Mouse (Mus musculus) midbrain, embryonic 11.5 days (tissue): ENCODE results near the gene Ctbp1. TPM values are rescaled to one million over a fixed set of nuclear protein-coding genes. Genes with fewer than 3 reads are reported as not detected.

Experiments
- ATAC-seq: fragments of 200-750 bp; cut with Nextera tagmentation; 2 replicates; pipeline ENCODE4 v1.8.0; 2017; ENCODE audit warnings: moderate TSS enrichment, moderate library complexity; ENCODE audit not compliant: low FRiP score
- DNase-seq: peaks from one replicate; pipeline ENCODE4 v3.0.0; 2015; ENCODE audit warnings: low spot score; ENCODE audit errors: missing footprints
- H3K27ac ChIP-seq: fragments of 300-500 bp; sonication (generic); 2 replicates; pipeline ENCODE4 v1.5.1; 2014; ENCODE audit warnings: low read depth, low read length
- H3K27me3 ChIP-seq: fragments of 300-500 bp; sonication (generic); 2 replicates; pipeline ENCODE4 v1.6.1; 2014; ENCODE audit warnings: mild to moderate bottlenecking, low read length, moderate library complexity, mixed read lengths; ENCODE audit not compliant: control insufficient read depth, insufficient read depth
- H3K36me3 ChIP-seq: fragments of 300-500 bp; sonication (generic); 2 replicates; pipeline ENCODE4 v1.6.1; 2014; ENCODE audit warnings: mild to moderate bottlenecking, low read length, moderate library complexity, mixed read lengths; ENCODE audit not compliant: control insufficient read depth, insufficient read depth
- H3K4me1 ChIP-seq: fragments of 300-500 bp; sonication (generic); 2 replicates; pipeline ENCODE4 v1.6.1; 2014; ENCODE audit warnings: low read length; ENCODE audit not compliant: control insufficient read depth, insufficient read depth
- H3K4me2 ChIP-seq: fragments of 300-500 bp; sonication (generic); 2 replicates; pipeline ENCODE4 v1.6.1; 2014; ENCODE audit warnings: mild to moderate bottlenecking, moderate library complexity
- H3K4me3 ChIP-seq: fragments of 300-500 bp; sonication (generic); 2 replicates; pipeline ENCODE4 v1.5.1; 2014; ENCODE audit warnings: low read depth, low read length
- H3K9ac ChIP-seq: fragments of 300-500 bp; sonication (generic); 2 replicates; pipeline ENCODE4 v1.6.1; 2014; ENCODE audit warnings: low read length
- H3K9me3 ChIP-seq: fragments of 300-500 bp; sonication (generic); 2 replicates; pipeline ENCODE4 v1.6.1; 2016; ENCODE audit warnings: low read length; ENCODE audit not compliant: control insufficient read depth
- WGBS: fragments of 180-500 bp; shearing (Covaris S2); extraction: QIAGEN DNeasy Blood & Tissue Kit; methylation state at CpG from one replicate; pipeline ENCODE4 v1.1.7; 2014; 5-methylcytosine and 5-hydroxymethylcytosine counted together
- polyA plus RNA-seq: library from polyadenylated mRNA; unstranded; fragments of >200 nt; fragmentation: Nextera tagmentation; extraction: Ambion mirVana; gene quantifications from 2 replicates; pipeline ENCODE4 v1.2.1, GENCODE M21; 2014

Gene Ctbp1
- polyA plus RNA-seq, 1 experiment from 2014 or later = 546 TPM

- ATAC-seq = no peak
- Histone ChIP-seq H3K4me3 (no peak overlapping the region), H3K4me2 (no peak overlapping the region), H3K27me3 (no peaks in the 10 kb centered on the region), H3K9me3 (no peaks in the 10 kb centered on the region), H3K27ac (no peak overlapping the region), H3K36me3 (no peaks in the 10 kb centered on the region), H3K9ac (no peak overlapping the region), H3K4me1 (peaks cover 11% of the 10 kb centered on the region)
- 74% methylated on average over 20 of the region's 20 CpGs for WGBS
- no peak for DNase-seq
Measured at GRCm38 (mm10) chr5:33218746-33219449, 55.9 kb downstream of the Ctbp1 start.

GRCm38 (mm10) chr5:33218081-33218480 lies 56.7 kb downstream of the Ctbp1 start, which contains the start of gene Spon2:
Spon2 (minus strand) TSS chr5:33218455.
- peaks cover 11% of the 10 kb centered on the region for H3K4me1 ChIP-seq
- no peaks in the 10 kb centered on the region for H3K36me3 ChIP-seq
- DNase-seq (no peak), ATAC-seq (no peak)
- H3K4me3 ChIP-seq = no peak within 1 kb of the TSS
- no peak within 1 kb of the TSS for H3K4me2 ChIP-seq
- H3K9me3 ChIP-seq = no peaks in the 10 kb centered on the region
- no peak within 1 kb of the TSS for H3K9ac ChIP-seq
- WGBS = 24% methylated on average over 5 of the region's 5 CpGs
- no peak within 1 kb of the TSS for H3K27ac ChIP-seq
- no peaks in the 10 kb centered on the region for H3K27me3 ChIP-seq

- WGBS = 61% methylated on average over 3 of the region's 3 CpGs
- Histone ChIP-seq H3K9me3 (no peaks in the 10 kb centered on the region), H3K9ac (no peak overlapping the region), H3K27ac (no peak overlapping the region), H3K4me1 (peaks cover 11% of the 10 kb centered on the region), H3K4me3 (no peak overlapping the region), H3K36me3 (no peaks in the 10 kb centered on the region), H3K4me2 (no peak overlapping the region), H3K27me3 (no peaks in the 10 kb centered on the region)
- DNase-seq = no peak
- no peak for ATAC-seq
Measured at GRCm38 (mm10) chr5:33217663-33218062, 57.1 kb downstream of the Ctbp1 start.

GRCm38 (mm10) chr5:33214723-33215122 lies 60.1 kb downstream of the Ctbp1 start:
- Histone ChIP-seq H3K36me3 (no peaks in the 10 kb centered on the region), H3K9ac (no peak overlapping the region), H3K9me3 (no peaks in the 10 kb centered on the region), H3K4me3 (no peak overlapping the region), H3K27me3 (no peaks in the 10 kb centered on the region), H3K4me2 (no peak overlapping the region), H3K4me1 (peaks cover 11% of the 10 kb centered on the region), H3K27ac (no peak overlapping the region)
- WGBS = 76% methylated on average over 4 of the region's 4 CpGs
- ATAC-seq (no peak), DNase-seq (no peak)

GRCm38 (mm10) chr5:33211254-33211653 lies 63.5 kb downstream of the Ctbp1 start:
- 79% methylated on average over 5 of the region's 5 CpGs for WGBS
- no peak for DNase-seq

GRCm38 (mm10) chr5:33210515-33210914 lies 64.3 kb downstream of the Ctbp1 start:
- Histone ChIP-seq H3K9me3 (no peaks in the 10 kb centered on the region), H3K4me3 (no peak overlapping the region), H3K4me2 (no peak overlapping the region), H3K9ac (no peak overlapping the region), H3K27me3 (no peaks in the 10 kb centered on the region), H3K4me1 (no peaks in the 10 kb centered on the region), H3K36me3 (no peaks in the 10 kb centered on the region), H3K27ac (no peak overlapping the region)
- ATAC-seq = no peak
- 92% methylated on average over 3 of the region's 3 CpGs for WGBS
- DNase-seq = no peak

More at GRCm38 (mm10) chr5:33211254-33211653, 63.5 kb downstream of the Ctbp1 start:
- no peak for ATAC-seq
- no peaks in the 10 kb centered on the region for H3K9me3 ChIP-seq
- H3K27ac ChIP-seq = no peak overlapping the region
- no peaks in the 10 kb centered on the region for H3K27me3 ChIP-seq
- H3K4me2 ChIP-seq = no peak overlapping the region
- H3K4me3 ChIP-seq = no peak overlapping the region
- H3K4me1 ChIP-seq = no peaks in the 10 kb centered on the region
- no peaks in the 10 kb centered on the region for H3K36me3 ChIP-seq
- no peak overlapping the region for H3K9ac ChIP-seq

- WGBS = 81% methylated on average over 14 of the region's 14 CpGs
- DNase-seq (no peak), ATAC-seq (no peak)
- Histone ChIP-seq H3K9ac (no peak overlapping the region), H3K4me1 (peaks cover 3% of the 10 kb centered on the region; the same call in 1 of the 2 replicates), H3K4me2 (no peak overlapping the region), H3K27me3 (no peaks in the 10 kb centered on the region), H3K36me3 (no peaks in the 10 kb centered on the region), H3K9me3 (no peaks in the 10 kb centered on the region), H3K4me3 (no peak overlapping the region), H3K27ac (no peak overlapping the region)
Measured at GRCm38 (mm10) chr5:33208533-33209245, 66.1 kb downstream of the Ctbp1 start.

- 57% methylated on average over 9 of the region's 9 CpGs for WGBS
- Histone ChIP-seq H3K4me1 (peaks cover 3% of the 10 kb centered on the region; the same call in 1 of the 2 replicates), H3K27ac (no peak overlapping the region), H3K4me2 (no peak overlapping the region), H3K9ac (no peak overlapping the region), H3K36me3 (no peaks in the 10 kb centered on the region), H3K27me3 (no peaks in the 10 kb centered on the region), H3K9me3 (no peaks in the 10 kb centered on the region), H3K4me3 (no peak overlapping the region)
- ATAC-seq (no peak), DNase-seq (no peak)
Measured at GRCm38 (mm10) chr5:33207136-33207535, 67.7 kb downstream of the Ctbp1 start.

- DNase-seq = no peak
- Histone ChIP-seq H3K9ac (no peak overlapping the region), H3K4me1 (peaks cover 3% of the 10 kb centered on the region; the same call in 1 of the 2 replicates), H3K27ac (no peak overlapping the region), H3K9me3 (no peaks in the 10 kb centered on the region), H3K36me3 (no peaks in the 10 kb centered on the region), H3K4me2 (no peak overlapping the region), H3K27me3 (no peaks in the 10 kb centered on the region), H3K4me3 (no peak overlapping the region)
- WGBS = 89% methylated on average over 7 of the region's 7 CpGs
- no peak for ATAC-seq
Measured at GRCm38 (mm10) chr5:33206328-33206727, 68.5 kb downstream of the Ctbp1 start.
